Mouse (Mus musculus): ENCODE data around the gene Srgap2. TPM values are rescaled to one million over a fixed set of nuclear protein-coding genes. Genes with fewer than 3 reads are reported as not detected.
"Not testable (repeated sequence)": the region's sequence is repeated elsewhere in the genome, so short reads cannot be mapped to it uniquely, and the experiment has no call there.

Srgap2 gene
- polyA plus RNA-seq (2014; fragmentation: Nextera tagmentation; extraction: Ambion mirVana) = 15.3 and 22.4 TPM in 2 replicates

- Histone ChIP-seq H3K9ac (ENCODE audit: low read length) (peak within 1 kb of the TSS; percentile 86), H3K36me3 (ENCODE audit: control insufficient read depth, insufficient read depth, low read length) (no peaks in the 10 kb centered on the region), H3K4me2 (ENCODE audit: low read length) (peak within 1 kb of the TSS; percentile 96), H3K4me1 (ENCODE audit: control insufficient read depth, insufficient read depth, low read length) (peaks cover 34% of the 10 kb centered on the region), H3K4me3 (ENCODE audit: low read depth, low read length) (peak within 1 kb of the TSS; percentile 78), H3K9me3 (replicated peaks; ENCODE audit: control insufficient read depth, low read length) (no peaks in the 10 kb centered on the region), H3K27me3 (replicated peaks; ENCODE audit: control insufficient read depth, insufficient read depth, low read length) (no peaks in the 10 kb centered on the region), H3K27ac (ENCODE audit: low read depth, low read length) (peak within 1 kb of the TSS; percentile 93)
- ATAC-seq (peak; percentile 96), DNase-seq (ENCODE audit: low spot score) (peak; percentile 100)
- WGBS = under 1% methylated on average over 44 of the region's 44 CpGs
Measured at GRCm38 (mm10) chr1:131527281-131528080, at the start of gene Srgap2, which contains the start of gene Fam72a. Srgap2 (minus strand) TSS chr1:131527352. Fam72a (plus strand) TSS chr1:131527903.

- Histone ChIP-seq H3K9ac (ENCODE audit: low read length) (no peak overlapping the region), H3K27ac (ENCODE audit: low read depth, low read length) (no peak overlapping the region), H3K4me2 (ENCODE audit: low read length) (no peak overlapping the region), H3K36me3 (ENCODE audit: control insufficient read depth, insufficient read depth, low read length) (no peaks in the 10 kb centered on the region), H3K9me3 (replicated peaks; ENCODE audit: control insufficient read depth, low read length) (no peaks in the 10 kb centered on the region), H3K4me1 (ENCODE audit: control insufficient read depth, insufficient read depth, low read length) (no peaks in the 10 kb centered on the region), H3K27me3 (replicated peaks; ENCODE audit: control insufficient read depth, insufficient read depth, low read length) (no peaks in the 10 kb centered on the region), H3K4me3 (ENCODE audit: low read depth, low read length) (no peak overlapping the region)
- 97% methylated on average over 14 of the region's 14 CpGs for WGBS
- peak; percentile 39 for DNase-seq (ENCODE audit: low spot score)
- ATAC-seq = no peak; the same call in 1 of the 2 replicates
Measured at GRCm38 (mm10) chr1:131573721-131574120, 46.6 kb upstream of the Srgap2 start.

- Histone ChIP-seq H3K9ac (ENCODE audit: low read length) (no peak overlapping the region), H3K9me3 (replicated peaks; ENCODE audit: control insufficient read depth, low read length) (no peaks in the 10 kb centered on the region), H3K4me3 (ENCODE audit: low read depth, low read length) (no peak overlapping the region), H3K36me3 (ENCODE audit: control insufficient read depth, insufficient read depth, low read length) (no peaks in the 10 kb centered on the region), H3K27me3 (replicated peaks; ENCODE audit: control insufficient read depth, insufficient read depth, low read length) (no peaks in the 10 kb centered on the region), H3K27ac (ENCODE audit: low read depth, low read length) (no peak overlapping the region), H3K4me2 (ENCODE audit: low read length) (no peak overlapping the region), H3K4me1 (ENCODE audit: control insufficient read depth, insufficient read depth, low read length) (no peaks in the 10 kb centered on the region)
- DNase-seq (ENCODE audit: low spot score) (no peak), ATAC-seq (no peak)
- WGBS = 92% methylated on average over 4 of the region's 4 CpGs
Measured at GRCm38 (mm10) chr1:131570391-131570790, 43.2 kb upstream of the Srgap2 start.

- WGBS = 92% methylated on average over 6 of the region's 6 CpGs
- no peak for ATAC-seq
Measured at GRCm38 (mm10) chr1:131569721-131570120, 42.6 kb upstream of the Srgap2 start.

GRCm38 (mm10) chr1:131566056-131566455 lies 38.9 kb upstream of the Srgap2 start:
- ATAC-seq = peak; percentile 52; the same call in 1 of the 2 replicates

More at GRCm38 (mm10) chr1:131569721-131570120, 42.6 kb upstream of the Srgap2 start:
- H3K36me3 ChIP-seq (ENCODE audit: control insufficient read depth, insufficient read depth, low read length) = no peaks in the 10 kb centered on the region
- no peaks in the 10 kb centered on the region for H3K27me3 ChIP-seq (replicated peaks; ENCODE audit: control insufficient read depth, insufficient read depth, low read length)
- no peaks in the 10 kb centered on the region for H3K4me1 ChIP-seq (ENCODE audit: control insufficient read depth, insufficient read depth, low read length)
- H3K4me2 ChIP-seq (ENCODE audit: low read length) = no peak overlapping the region
- no peak overlapping the region for H3K27ac ChIP-seq (ENCODE audit: low read depth, low read length)
- H3K9ac ChIP-seq (ENCODE audit: low read length) = no peak overlapping the region
- H3K9me3 ChIP-seq (replicated peaks; ENCODE audit: control insufficient read depth, low read length) = no peaks in the 10 kb centered on the region
- no peak overlapping the region for H3K4me3 ChIP-seq (ENCODE audit: low read depth, low read length)
- DNase-seq (ENCODE audit: low spot score) = no peak

GRCm38 (mm10) chr1:131562081-131562480 lies 34.9 kb upstream of the Srgap2 start:
- no peak for ATAC-seq
- Histone ChIP-seq H3K4me3 (ENCODE audit: low read depth, low read length) (no peak overlapping the region), H3K9me3 (replicated peaks; ENCODE audit: control insufficient read depth, low read length) (no peaks in the 10 kb centered on the region), H3K4me2 (ENCODE audit: low read length) (no peak overlapping the region), H3K27ac (ENCODE audit: low read depth, low read length) (no peak overlapping the region), H3K9ac (ENCODE audit: low read length) (no peak overlapping the region), H3K27me3 (replicated peaks; ENCODE audit: control insufficient read depth, insufficient read depth, low read length) (no peaks in the 10 kb centered on the region), H3K4me1 (ENCODE audit: control insufficient read depth, insufficient read depth, low read length) (no peaks in the 10 kb centered on the region), H3K36me3 (ENCODE audit: control insufficient read depth, insufficient read depth, low read length) (no peaks in the 10 kb centered on the region)
- DNase-seq (ENCODE audit: low spot score) = no peak
- WGBS = 89% methylated on average over 2 of the region's 2 CpGs

More at GRCm38 (mm10) chr1:131566056-131566455, 38.9 kb upstream of the Srgap2 start:
- not testable (repeated sequence) for H3K4me3 ChIP-seq (ENCODE audit: low read depth, low read length); H3K4me2 ChIP-seq (ENCODE audit: low read length); H3K27me3 ChIP-seq (replicated peaks; ENCODE audit: control insufficient read depth, insufficient read depth, low read length); H3K4me1 ChIP-seq (ENCODE audit: control insufficient read depth, insufficient read depth, low read length); H3K27ac ChIP-seq (ENCODE audit: low read depth, low read length); H3K9ac ChIP-seq (ENCODE audit: low read length); H3K9me3 ChIP-seq (replicated peaks; ENCODE audit: control insufficient read depth, low read length); H3K36me3 ChIP-seq (ENCODE audit: control insufficient read depth, insufficient read depth, low read length)
- DNase-seq (ENCODE audit: low spot score) = peak; percentile 58
- WGBS = 32% methylated on average over 11 of the region's 11 CpGs

GRCm38 (mm10) chr1:131560500-131560899 lies 33.3 kb upstream of the Srgap2 start:
- H3K4me2 ChIP-seq (ENCODE audit: low read length) = no peak overlapping the region
- DNase-seq (ENCODE audit: low spot score) (no peak), ATAC-seq (no peak)
- no peaks in the 10 kb centered on the region for H3K36me3 ChIP-seq (ENCODE audit: control insufficient read depth, insufficient read depth, low read length)
- H3K9me3 ChIP-seq (replicated peaks; ENCODE audit: control insufficient read depth, low read length) = no peaks in the 10 kb centered on the region
- no peak overlapping the region for H3K27ac ChIP-seq (ENCODE audit: low read depth, low read length)
- no peaks in the 10 kb centered on the region for H3K27me3 ChIP-seq (replicated peaks; ENCODE audit: control insufficient read depth, insufficient read depth, low read length)
- H3K4me3 ChIP-seq (ENCODE audit: low read depth, low read length) = no peak overlapping the region
- no peaks in the 10 kb centered on the region for H3K4me1 ChIP-seq (ENCODE audit: control insufficient read depth, insufficient read depth, low read length)
- no peak overlapping the region for H3K9ac ChIP-seq (ENCODE audit: low read length)

- Histone ChIP-seq H3K27me3 (replicated peaks; ENCODE audit: control insufficient read depth, insufficient read depth, low read length) (no peaks in the 10 kb centered on the region), H3K9me3 (replicated peaks; ENCODE audit: control insufficient read depth, low read length) (no peaks in the 10 kb centered on the region), H3K4me2 (ENCODE audit: low read length) (peak overlapping the region; percentile 36), H3K4me1 (ENCODE audit: control insufficient read depth, insufficient read depth, low read length) (peaks cover 4% of the 10 kb centered on the region; the same call in 1 of the 2 replicates), H3K9ac (ENCODE audit: low read length) (peak overlapping the region; percentile 58), H3K4me3 (ENCODE audit: low read depth, low read length) (no peak overlapping the region), H3K27ac (ENCODE audit: low read depth, low read length) (peak overlapping the region; percentile 59; the same call in 1 of the 2 replicates), H3K36me3 (ENCODE audit: control insufficient read depth, insufficient read depth, low read length) (no peaks in the 10 kb centered on the region)
- 2% methylated on average over 13 of the region's 13 CpGs for WGBS
- peak; percentile 96 for DNase-seq (ENCODE audit: low spot score)
- peak; percentile 99 for ATAC-seq
Measured at GRCm38 (mm10) chr1:131555042-131555812, 28.1 kb upstream of the Srgap2 start.

All from forebrain, embryonic 14.5 days (tissue).